Mouse (Mus musculus) gastrocnemius, adult 8-10 months (tissue): ENCODE data around the gene Senp3. TPM values are rescaled to one million over a fixed set of nuclear protein-coding genes. Genes with fewer than 3 reads are reported as not detected.
"Not testable (repeated sequence)": the region's sequence is repeated elsewhere in the genome, so short reads cannot be mapped to it uniquely, and the experiment has no call there.

Experiments
- DNase-seq, 2 experiments: peaks; one replicate each; pipeline ENCODE4 v3.0.0; 2022; ENCODE audit warnings: low spot score in 2 of 2
- microRNA-seq: library from miRNA; unstranded; fragments of <30 nt; microRNA quantifications from one replicate; pipeline ENCODE4 v1.2.0, GENCODE M21; 2022
- total RNA-seq, 4 experiments: library from RNA; stranded (reverse); gene quantifications; 2 replicates each; pipeline ENCODE4 v1.2.4; 2022

The Senp3 gene
- total RNA-seq, 4 experiments from 2014 or later: 25.7 to 29.4 (median 28.3) TPM

DNA sequence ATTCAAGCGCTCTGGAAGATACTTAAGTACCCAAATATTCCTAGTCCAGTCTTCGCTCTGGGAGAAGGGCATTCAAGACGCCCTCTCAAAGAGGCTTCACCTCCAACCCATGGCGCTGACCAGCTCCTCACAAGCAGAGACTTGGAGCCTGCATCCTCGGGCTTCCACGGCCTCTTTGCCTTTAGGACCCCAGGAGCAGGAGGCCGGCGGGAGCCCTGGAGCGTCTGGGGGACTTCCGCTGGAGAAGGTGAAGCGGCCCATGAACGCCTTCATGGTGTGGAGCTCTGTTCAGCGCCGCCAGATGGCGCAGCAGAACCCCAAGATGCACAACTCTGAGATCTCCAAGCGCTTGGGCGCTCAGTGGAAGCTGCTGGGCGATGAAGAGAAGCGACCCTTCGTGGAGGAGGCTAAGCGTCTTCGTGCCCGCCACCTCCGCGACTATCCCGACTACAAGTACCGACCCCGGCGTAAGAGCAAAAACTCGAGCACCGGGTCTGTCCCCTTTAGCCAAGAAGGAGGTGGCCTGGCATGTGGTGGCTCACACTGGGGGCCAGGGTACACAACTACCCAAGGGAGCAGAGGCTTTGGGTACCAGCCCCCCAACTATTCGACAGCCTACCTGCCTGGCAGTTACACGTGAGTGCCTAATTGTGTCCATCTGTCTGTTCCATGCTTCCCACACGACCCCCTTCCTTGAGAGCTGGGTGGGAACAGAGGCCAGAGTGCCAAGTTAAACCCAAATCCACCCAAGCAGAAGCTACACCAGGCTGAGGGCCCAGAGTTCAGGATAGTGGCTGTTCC, 26.4 kb downstream of the Senp3 start, which contains the start of gene Sox15:
Gene Sox15, plus strand, starts transcription at position 51 of the 801 bp plus-strand sequence.
- no peak for DNase-seq

DNA sequence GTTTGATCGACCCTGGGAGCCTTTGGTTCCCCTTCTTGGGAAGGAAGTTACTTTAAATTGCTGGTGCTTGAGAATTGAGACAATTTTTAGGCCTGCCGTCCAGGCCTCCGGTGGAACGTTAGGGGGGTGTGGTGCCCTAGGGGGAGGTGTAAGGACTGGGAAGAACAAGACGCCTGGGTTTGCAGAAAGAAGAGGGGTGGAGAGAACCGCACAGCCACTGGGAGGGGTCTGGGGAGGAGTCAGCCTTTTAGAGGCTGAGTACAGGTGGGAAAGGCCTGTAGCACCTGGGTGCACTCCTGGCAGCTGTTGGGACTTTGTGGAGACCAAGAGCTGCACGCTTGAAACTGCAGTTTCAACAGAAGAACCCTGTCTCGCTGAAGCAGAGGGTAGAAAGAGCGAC, 27.1 kb downstream of the Senp3 start:
- no peak for DNase-seq

DNA sequence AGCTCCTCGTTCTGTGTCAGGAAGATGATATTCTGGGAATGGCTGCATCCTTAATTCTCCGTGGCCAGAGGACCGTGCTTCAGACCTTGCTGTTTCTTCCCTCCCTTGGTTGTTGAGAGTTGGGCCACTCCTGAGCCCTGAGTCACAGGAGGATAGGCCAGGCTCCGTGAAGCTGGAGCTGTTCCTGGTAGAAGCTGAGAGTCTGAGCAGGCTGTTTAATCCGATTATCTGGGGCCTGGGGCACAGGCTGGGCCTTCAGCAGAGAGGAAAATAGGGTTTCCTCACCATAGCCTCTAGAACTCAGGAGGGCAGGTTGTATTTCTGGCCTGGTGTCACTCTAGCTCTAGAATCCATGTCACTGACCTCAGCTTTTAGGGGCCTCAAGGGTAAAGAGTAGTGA, 28.5 kb downstream of the Senp3 start:
- no peak for DNase-seq

DNA sequence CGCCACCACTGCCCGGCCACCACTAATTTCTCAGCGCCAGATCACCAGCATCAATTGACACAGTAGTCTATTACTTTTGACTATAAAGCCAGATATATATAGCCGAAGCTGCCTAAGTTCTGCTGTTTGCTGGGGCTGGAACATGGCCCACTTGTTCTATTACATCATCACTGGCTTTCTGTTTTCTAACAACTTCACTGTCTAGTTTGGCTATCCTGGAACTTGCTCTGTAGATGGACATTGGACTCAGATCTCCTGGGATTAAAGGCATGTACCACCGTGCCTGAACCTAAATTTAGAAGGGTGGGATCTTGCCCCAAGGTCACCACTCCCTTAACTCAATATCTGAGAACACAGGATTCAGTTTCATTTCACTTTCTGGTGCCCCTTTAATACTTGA, 36.0 kb downstream of the Senp3 start:
- no peak for DNase-seq

DNA sequence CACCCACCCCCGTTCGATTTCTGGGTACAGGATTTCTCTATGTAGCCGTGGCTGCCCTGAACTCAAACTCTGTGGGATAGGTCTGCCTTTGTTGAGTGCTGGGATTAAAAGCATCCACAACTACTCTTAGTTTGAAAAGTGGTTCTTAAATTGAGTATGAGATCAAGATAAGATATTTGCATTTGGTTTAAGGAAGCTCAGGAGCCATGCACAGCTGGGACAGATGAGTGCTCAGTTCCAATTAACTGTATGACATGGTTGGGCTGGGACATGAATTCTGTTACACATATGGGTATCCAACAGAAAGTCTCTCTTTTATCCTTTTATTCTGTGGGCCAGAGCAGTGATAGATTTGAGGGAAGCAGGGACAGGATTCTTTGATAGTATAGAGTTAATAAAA, 46.4 kb downstream of the Senp3 start:
- DNase-seq: no peak

DNA sequence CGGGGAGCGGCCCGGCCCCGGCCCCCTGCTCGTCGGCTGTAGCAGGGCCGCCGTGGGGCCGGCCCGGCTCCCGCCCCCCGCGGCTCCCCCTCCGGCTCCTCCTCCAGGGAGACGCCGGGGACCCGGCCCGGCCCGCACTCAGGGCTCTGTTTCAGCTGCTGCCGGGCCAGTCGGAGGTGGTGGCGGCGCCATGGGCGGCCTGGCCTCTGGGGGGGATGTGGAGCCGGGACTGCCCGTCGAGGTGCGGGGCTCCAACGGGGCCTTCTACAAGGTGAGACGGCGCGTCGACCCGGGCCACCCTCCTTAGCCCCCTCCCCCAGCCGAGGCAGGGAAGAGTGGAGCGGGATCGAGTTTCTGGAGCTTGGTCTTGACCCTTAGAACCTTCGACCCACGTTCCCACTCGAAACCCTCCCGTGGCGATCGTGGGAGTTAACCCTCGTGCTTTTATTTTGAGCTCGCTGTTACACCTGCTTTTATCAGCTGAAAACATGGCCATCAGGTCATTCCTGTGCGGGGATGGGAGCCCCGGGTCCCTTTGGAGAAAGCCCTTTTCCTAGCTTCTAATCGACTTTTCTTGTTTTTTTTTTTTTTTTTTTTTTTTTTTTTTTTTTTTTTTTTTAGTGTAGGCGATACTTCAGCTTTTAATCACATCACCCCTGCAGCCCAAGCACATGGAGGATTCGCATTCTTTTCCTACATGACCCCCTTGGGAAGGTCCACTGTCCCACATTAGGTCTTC, 48.6 kb downstream of the Senp3 start:
- DNase-seq: peak; percentile 54 to 63

DNA sequence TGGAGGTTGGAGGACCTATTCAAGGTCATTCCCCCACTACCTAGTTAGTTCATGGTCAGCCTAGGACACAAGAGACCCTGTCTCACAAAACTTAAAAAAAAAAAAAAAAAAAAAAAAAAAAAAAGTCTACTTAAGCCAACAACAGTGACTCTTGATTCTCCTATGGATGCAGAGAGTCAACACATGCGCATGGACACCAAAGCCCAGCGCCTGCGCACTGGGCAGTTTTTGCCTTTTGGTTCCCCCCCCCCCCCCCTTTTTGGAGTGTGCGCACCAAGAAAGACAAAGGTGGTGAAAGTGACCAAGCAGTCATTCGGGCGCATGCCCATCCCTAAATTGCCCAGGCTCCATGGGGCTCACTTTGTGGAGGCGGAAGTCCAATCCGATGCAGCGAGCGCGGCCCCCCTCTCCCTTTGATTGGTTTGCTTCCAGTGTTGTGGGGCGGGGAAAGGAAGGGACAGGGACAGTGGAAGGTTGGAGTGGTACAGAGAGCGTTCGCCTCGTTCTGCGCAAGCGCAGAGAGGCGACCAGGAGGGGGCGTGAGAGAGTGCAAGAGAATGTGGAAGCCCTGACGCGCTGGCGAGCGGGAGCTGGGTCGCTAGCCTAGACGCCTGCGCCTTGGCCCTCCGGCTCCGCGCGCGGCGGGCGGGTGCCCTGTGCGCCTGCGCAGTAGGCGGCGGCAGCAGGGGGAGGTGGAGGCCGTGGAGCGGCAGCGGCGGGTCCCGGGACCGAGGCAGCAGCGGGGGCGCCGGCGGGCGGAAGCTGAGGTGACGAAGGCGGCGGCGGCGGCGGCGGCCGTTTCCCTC, 49.4 kb downstream of the Senp3 start, which contains the start of gene Fxr2:
Gene Fxr2, plus strand, starts transcription at position 707 of the 806 bp plus-strand sequence.
- DNase-seq: peak; percentile 100

DNA sequence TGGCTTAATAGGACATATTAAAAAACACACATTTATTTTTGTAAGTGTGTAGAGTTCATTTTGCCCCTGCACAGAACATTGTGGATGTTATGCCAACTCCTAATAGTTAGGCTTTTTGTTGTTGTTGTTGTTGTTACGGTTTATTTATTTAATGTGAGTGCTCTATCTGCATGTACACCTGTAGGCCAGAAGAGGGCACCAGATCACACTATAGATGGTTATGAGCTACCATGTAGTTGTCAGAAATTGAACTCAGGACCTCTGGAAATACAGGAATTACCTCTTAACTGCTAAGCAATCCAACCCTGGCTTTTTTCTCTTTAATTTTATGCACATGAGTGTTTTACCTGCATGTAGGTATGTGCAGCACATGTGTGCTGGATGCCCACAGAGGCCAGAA, 52.1 kb downstream of the Senp3 start:
- DNase-seq: no peak

DNA sequence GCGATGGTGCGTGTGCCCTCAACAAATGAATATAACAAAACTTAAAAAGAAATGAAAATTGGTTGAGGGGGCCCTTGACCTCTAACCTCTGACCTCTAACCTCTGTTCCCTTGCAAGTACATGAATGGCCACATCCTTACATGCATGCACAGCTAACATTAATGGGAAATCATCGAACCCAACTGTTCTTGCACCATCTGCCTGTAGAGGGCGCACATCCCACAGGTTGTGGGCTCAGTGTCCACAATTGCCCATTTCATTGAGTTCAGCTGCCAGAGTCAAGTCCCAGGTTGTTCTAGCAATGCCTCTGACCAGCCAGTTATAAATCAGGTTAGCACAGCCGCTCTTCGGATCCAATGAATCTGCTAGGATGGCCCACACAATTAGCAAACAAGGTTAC, 53.6 kb downstream of the Senp3 start:
- DNase-seq: peak in 1 of 2 experiments; percentile 46

DNA sequence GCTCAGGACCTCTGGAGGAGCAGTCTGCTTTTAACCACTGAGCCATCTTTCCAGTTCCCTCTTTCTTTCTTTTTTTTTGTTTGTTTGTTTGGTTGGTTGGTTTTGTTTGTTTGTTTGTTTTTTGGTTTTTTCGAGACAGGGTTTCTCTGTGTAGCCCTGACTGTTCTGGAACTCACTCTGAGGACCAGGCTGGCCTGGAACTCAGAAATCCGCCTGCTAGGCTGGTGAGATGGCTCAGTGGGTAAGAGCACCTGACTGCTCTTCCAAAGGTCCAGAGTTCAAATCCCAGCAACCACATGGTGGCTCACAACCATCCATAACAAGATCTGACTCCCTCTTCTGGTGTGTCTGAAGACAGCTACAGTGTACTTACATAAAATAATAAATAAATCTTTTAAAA, 57.5 kb downstream of the Senp3 start:
- not testable (repeated sequence) for DNase-seq

Small RNA genes within 50 kb of the gene (microRNA-seq; reads per million reads assigned to microRNA genes)
- gene Mir1934 (4.2 reads per million), gene Mir467f (not detected)

Other genes starting within 250 kb of the Senp3 start
- gene Dnah2, start 133.0 kb downstream of the Senp3 start, total RNA-seq: under 1 TPM in 3 of 4 experiments, not detected in 1; 0.02 to 0.68 (median 0.05) TPM
- under 1 TPM; 0.31 to 0.46 (median 0.35) TPM for gene Efnb3, start 121.9 kb downstream of the Senp3 start, total RNA-seq
- gene Wrap53, start 101.8 kb downstream of the Senp3 start, total RNA-seq: 1 to 10 TPM; 3.3 to 4.4 (median 3.7) TPM
- gene Trp53, start 101.7 kb downstream of the Senp3 start, total RNA-seq: 10 to 100 TPM; 12.6 to 17.2 (median 13.8) TPM
- gene Atp1b2, start 76.1 kb downstream of the Senp3 start, total RNA-seq: 100 to 1,000 TPM; 333 to 372 (median 353) TPM
- not detected for gene Shbg, start 64.2 kb downstream of the Senp3 start, total RNA-seq
- gene Sat2, start 60.1 kb downstream of the Senp3 start, total RNA-seq: 1 to 10 TPM; 1.4 to 3.8 (median 2.7) TPM
- 100 to 1,000 TPM; 104 to 114 (median 108) TPM for gene Fxr2, start 49.1 kb downstream of the Senp3 start, total RNA-seq
- gene Sox15, start 26.8 kb downstream of the Senp3 start, total RNA-seq: not detected
- gene Mpdu1, start 19.4 kb downstream of the Senp3 start, total RNA-seq: 1 to 10 TPM; 7.3 to 8.8 (median 8.3) TPM
- gene Cd68, start 15.9 kb downstream of the Senp3 start, total RNA-seq: 1 to 10 TPM in 3 of 4 experiments, under 1 TPM in 1; 0.73 to 3.7 (median 1.4) TPM
- gene Eif4a1, start 9.7 kb downstream of the Senp3 start, total RNA-seq: 100 to 1,000 TPM in 1 of 4 experiments, 10 to 100 TPM in 3; 81.9 to 109 (median 91.5) TPM
- under 1 TPM in 3 of 4 experiments, not detected in 1; 0.48 to 0.56 (median 0.54) TPM for gene Tnfsf13, start 3.7 kb upstream of the Senp3 start, total RNA-seq
- 1 to 10 TPM; 6.0 to 9.0 (median 7.1) TPM for gene Tnfsf12, start 13.8 kb upstream of the Senp3 start, total RNA-seq
- gene Tnfsfm13, start 14.0 kb upstream of the Senp3 start, total RNA-seq: 1 to 10 TPM; 1.3 to 1.7 (median 1.6) TPM
- gene Polr2a, start 76.6 kb upstream of the Senp3 start, total RNA-seq: 10 to 100 TPM; 27.8 to 38.4 (median 35.3) TPM
- not detected for gene Slc35g3, start 79.9 kb upstream of the Senp3 start, total RNA-seq
- 10 to 100 TPM; 35.6 to 40.3 (median 38.5) TPM for gene Zbtb4, start 83.8 kb upstream of the Senp3 start, total RNA-seq
- gene Chrnb1, start 113.9 kb upstream of the Senp3 start, total RNA-seq: 10 to 100 TPM; 25.2 to 33.8 (median 28.9) TPM
- 1 to 10 TPM; 2.5 to 5.8 (median 4.0) TPM for gene Fgf11, start 119.8 kb upstream of the Senp3 start, total RNA-seq
- gene Tmem102, start 123.5 kb upstream of the Senp3 start, total RNA-seq: under 1 TPM; 0.17 to 0.31 (median 0.24) TPM
- gene Gm39566, start 133.2 kb upstream of the Senp3 start, total RNA-seq: not detected
- gene Spem2, start 136.4 kb upstream of the Senp3 start, total RNA-seq: not detected
- not detected for gene Spem1, start 140.1 kb upstream of the Senp3 start, total RNA-seq
- gene Nlgn2, start 155.7 kb upstream of the Senp3 start, total RNA-seq: 1 to 10 TPM; 1.3 to 2.4 (median 1.7) TPM
- gene Tmem256, start 156.4 kb upstream of the Senp3 start, total RNA-seq: 100 to 1,000 TPM; 143 to 214 (median 181) TPM
- 10 to 100 TPM in 2 of 4 experiments, 1 to 10 TPM in 2; 8.7 to 10.6 (median 9.4) TPM for gene Plscr3, start 164.3 kb upstream of the Senp3 start, total RNA-seq
- under 1 TPM in 1 of 4 experiments, not detected in 3; 0.31 TPM for gene Tnk1, start 176.6 kb upstream of the Senp3 start, total RNA-seq
- not detected for gene Tmem95, start 195.9 kb upstream of the Senp3 start, total RNA-seq
- gene Kctd11, start 199.3 kb upstream of the Senp3 start, total RNA-seq: 1 to 10 TPM in 2 of 4 experiments, under 1 TPM in 2; 0.97 to 1.3 (median 1.1) TPM
- under 1 TPM in 3 of 4 experiments, not detected in 1; 0.15 to 0.21 (median 0.19) TPM for gene Acap1, start 213.5 kb upstream of the Senp3 start, total RNA-seq
- gene 2810408A11Rik, start 218.9 kb upstream of the Senp3 start, total RNA-seq: 1 to 10 TPM in 1 of 4 experiments, under 1 TPM in 3; 0.22 to 1.1 (median 0.57) TPM
- gene Neurl4, start 219.0 kb upstream of the Senp3 start, total RNA-seq: 10 to 100 TPM; 21.6 to 31.3 (median 25.5) TPM
- 10 to 100 TPM; 38.6 to 53.2 (median 50.3) TPM for gene Gps2, start 231.8 kb upstream of the Senp3 start, total RNA-seq
- gene Eif5a, start 239.9 kb upstream of the Senp3 start, total RNA-seq: 100 to 1,000 TPM; 443 to 477 (median 467) TPM